Mouse (Mus musculus) hindbrain, embryonic 13.5 days (tissue): ENCODE results near the gene Padi6. TPM values are rescaled to one million over a fixed set of nuclear protein-coding genes. Genes with fewer than 3 reads are reported as not detected.

ENCODE experiments used
- ATAC-seq: fragments of 200-750 bp; cut with Nextera tagmentation; 2 replicates; pipeline ENCODE4 v1.8.0; 2017; ENCODE audit warnings: moderate TSS enrichment; ENCODE audit not compliant: low FRiP score
- H3K27ac ChIP-seq: fragments of 300-500 bp; sonication (generic); 2 replicates; pipeline ENCODE4 v1.5.1; 2015; ENCODE audit warnings: inconsistent platforms, mild to moderate bottlenecking, moderate library complexity
- H3K27me3 ChIP-seq: fragments of 300-500 bp; sonication (generic); 2 replicates; pipeline ENCODE4 v1.6.1; 2015; ENCODE audit warnings: mild to moderate bottlenecking, inconsistent platforms
- H3K36me3 ChIP-seq: fragments of 300-500 bp; sonication (generic); 2 replicates; pipeline ENCODE4 v1.6.1; 2015; ENCODE audit warnings: mild to moderate bottlenecking, inconsistent platforms
- H3K4me1 ChIP-seq: fragments of 300-500 bp; sonication (generic); replicated peaks from 2 replicates; pipeline ENCODE4 v1.6.1; 2015; ENCODE audit warnings: inconsistent platforms
- H3K4me2 ChIP-seq: fragments of 300-500 bp; sonication (generic); 2 replicates; pipeline ENCODE4 v1.6.1; 2015; ENCODE audit warnings: inconsistent platforms, mild to moderate bottlenecking, moderate library complexity
- H3K4me3 ChIP-seq: fragments of 300-500 bp; sonication (generic); 2 replicates; pipeline ENCODE4 v1.5.1; 2015; ENCODE audit warnings: mild to moderate bottlenecking, inconsistent platforms
- H3K9ac ChIP-seq: fragments of 300-500 bp; sonication (generic); 2 replicates; pipeline ENCODE4 v1.6.1; 2015; ENCODE audit warnings: mild to moderate bottlenecking, inconsistent platforms
- H3K9me3 ChIP-seq: fragments of 300-500 bp; sonication (generic); 2 replicates; pipeline ENCODE4 v1.6.1; 2016; ENCODE audit warnings: inconsistent platforms
- WGBS: fragments of 180-500 bp; shearing (Covaris S2); methylation state at CpG from one replicate; pipeline ENCODE4 v1.1.7; 2015; 5-methylcytosine and 5-hydroxymethylcytosine counted together
- polyA plus RNA-seq: library from polyadenylated mRNA; unstranded; fragments of >200 nt; fragmentation: Nextera tagmentation; extraction: Ambion mirVana; gene quantifications from 2 replicates; pipeline ENCODE4 v1.2.1, GENCODE M21; 2015

The Padi6 gene
- polyA plus RNA-seq, 1 experiment from 2014 or later = not detected

GRCm38 (mm10) chr4:140774893-140775292 is 32.5 kb upstream of the Padi6 start:
- H3K4me3 ChIP-seq = no peak overlapping the region
- H3K27me3 ChIP-seq = 0 out of 2 replicates have a peak, but pooled peaks cover 3% of the 10 kb centered on the region
- WGBS = 79% methylated on average over 9 of the region's 9 CpGs
- no peak overlapping the region for H3K27ac ChIP-seq
- no peak overlapping the region for H3K9ac ChIP-seq
- no peaks in the 10 kb centered on the region for H3K9me3 ChIP-seq
- ATAC-seq = no peak
- no peaks in the 10 kb centered on the region for H3K36me3 ChIP-seq
- no peak overlapping the region for H3K4me2 ChIP-seq
- peaks cover 5% of the 10 kb centered on the region for H3K4me1 ChIP-seq

GRCm38 (mm10) chr4:140774025-140774800 is 31.8 kb upstream of the Padi6 start, which contains the start of gene Padi4:
TSS of gene Padi4 (minus strand) at chr4:140774236.
- Histone ChIP-seq H3K27ac (no peak within 1 kb of the TSS), H3K4me1 (peaks cover 2% of the 10 kb centered on the region; the same call in 1 of the 2 replicates), H3K27me3 (0 out of 2 replicates have a peak, but pooled peaks cover 3% of the 10 kb centered on the region), H3K36me3 (no peaks in the 10 kb centered on the region), H3K9ac (no peak within 1 kb of the TSS), H3K4me2 (no peak within 1 kb of the TSS), H3K9me3 (no peaks in the 10 kb centered on the region), H3K4me3 (no peak within 1 kb of the TSS)
- WGBS = 90% methylated on average over 21 of the region's 21 CpGs
- no peak for ATAC-seq

GRCm38 (mm10) chr4:140771091-140771490 is 28.6 kb upstream of the Padi6 start:
- no peak for ATAC-seq
- H3K27me3 ChIP-seq = 0 out of 2 replicates have a peak, but pooled peaks cover 6% of the 10 kb centered on the region
- no peak overlapping the region for H3K4me3 ChIP-seq
- H3K9ac ChIP-seq = no peak overlapping the region
- no peaks in the 10 kb centered on the region for H3K9me3 ChIP-seq
- 55% methylated on average over 4 of the region's 4 CpGs for WGBS
- H3K36me3 ChIP-seq = no peaks in the 10 kb centered on the region
- no peak overlapping the region for H3K27ac ChIP-seq
- 0 out of 2 replicates have a peak, but pooled peaks cover 2% of the 10 kb centered on the region for H3K4me1 ChIP-seq
- H3K4me2 ChIP-seq = no peak overlapping the region

GRCm38 (mm10) chr4:140770433-140770832 is 28.0 kb upstream of the Padi6 start:
- 0 out of 2 replicates have a peak, but pooled peaks cover 6% of the 10 kb centered on the region for H3K27me3 ChIP-seq
- no peaks in the 10 kb centered on the region for H3K9me3 ChIP-seq
- ATAC-seq = no peak
- no peaks in the 10 kb centered on the region for H3K36me3 ChIP-seq
- no peak overlapping the region for H3K27ac ChIP-seq
- 0 out of 2 replicates have a peak, but pooled peaks cover 2% of the 10 kb centered on the region for H3K4me1 ChIP-seq
- 12% methylated on average over 13 of the region's 13 CpGs for WGBS
- no peak overlapping the region for H3K4me3 ChIP-seq
- H3K4me2 ChIP-seq = peak overlapping the region; percentile 25
- no peak overlapping the region; the same call in 1 of the 2 replicates for H3K9ac ChIP-seq

- Histone ChIP-seq H3K9ac (no peak overlapping the region), H3K4me3 (no peak overlapping the region), H3K27ac (no peak overlapping the region), H3K4me2 (no peak overlapping the region), H3K9me3 (no peaks in the 10 kb centered on the region), H3K4me1 (no peaks in the 10 kb centered on the region), H3K36me3 (no peaks in the 10 kb centered on the region), H3K27me3 (0 out of 2 replicates have a peak, but pooled peaks cover 6% of the 10 kb centered on the region)
- 78% methylated on average over 5 of the region's 5 CpGs for WGBS
- ATAC-seq = no peak
Observed at GRCm38 (mm10) chr4:140768973-140769372, 26.5 kb upstream of the Padi6 start.

GRCm38 (mm10) chr4:140765936-140766335 is 23.5 kb upstream of the Padi6 start:
- Histone ChIP-seq H3K9ac (no peak overlapping the region), H3K36me3 (no peaks in the 10 kb centered on the region)
- 83% methylated on average over 3 of the region's 3 CpGs for WGBS

GRCm38 (mm10) chr4:140763158-140763557 is 20.7 kb upstream of the Padi6 start:
- no peak for ATAC-seq
- H3K36me3 ChIP-seq = no peaks in the 10 kb centered on the region

More at GRCm38 (mm10) chr4:140765936-140766335, 23.5 kb upstream of the Padi6 start:
- Histone ChIP-seq H3K4me1 (no peaks in the 10 kb centered on the region), H3K9me3 (no peaks in the 10 kb centered on the region), H3K4me3 (no peak overlapping the region), H3K27ac (no peak overlapping the region), H3K27me3 (0 out of 2 replicates have a peak, but pooled peaks cover 3% of the 10 kb centered on the region), H3K4me2 (no peak overlapping the region)
- no peak for ATAC-seq

GRCm38 (mm10) chr4:140761601-140762000 is 19.2 kb upstream of the Padi6 start:
- Histone ChIP-seq H3K27me3 (0 out of 2 replicates have a peak, but pooled peaks cover under 1% of the 10 kb centered on the region), H3K27ac (no peak overlapping the region), H3K9ac (no peak overlapping the region), H3K4me1 (peaks cover 12% of the 10 kb centered on the region), H3K9me3 (no peaks in the 10 kb centered on the region), H3K4me2 (no peak overlapping the region), H3K4me3 (no peak overlapping the region), H3K36me3 (no peaks in the 10 kb centered on the region)
- 91% methylated on average over 7 of the region's 7 CpGs for WGBS
- no peak for ATAC-seq

More at GRCm38 (mm10) chr4:140763158-140763557, 20.7 kb upstream of the Padi6 start:
- Histone ChIP-seq H3K27ac (no peak overlapping the region), H3K27me3 (0 out of 2 replicates have a peak, but pooled peaks cover 3% of the 10 kb centered on the region), H3K4me1 (peaks cover 2% of the 10 kb centered on the region), H3K9ac (no peak overlapping the region), H3K4me2 (no peak overlapping the region), H3K9me3 (no peaks in the 10 kb centered on the region), H3K4me3 (no peak overlapping the region)
- WGBS = 14% methylated on average over 9 of the region's 9 CpGs

- no peaks in the 10 kb centered on the region for H3K36me3 ChIP-seq
- H3K27me3 ChIP-seq = no peaks in the 10 kb centered on the region
- no peak overlapping the region for H3K9ac ChIP-seq
- H3K4me3 ChIP-seq = no peak overlapping the region
- ATAC-seq = no peak
- 85% methylated on average over 3 of the region's 3 CpGs for WGBS
- H3K4me1 ChIP-seq = peaks cover 16% of the 10 kb centered on the region
- no peaks in the 10 kb centered on the region for H3K9me3 ChIP-seq
- H3K4me2 ChIP-seq = no peak overlapping the region
- no peak overlapping the region for H3K27ac ChIP-seq
Observed at GRCm38 (mm10) chr4:140755811-140756210, 13.4 kb upstream of the Padi6 start.

- Histone ChIP-seq H3K27me3 (no peaks in the 10 kb centered on the region), H3K36me3 (no peaks in the 10 kb centered on the region), H3K4me3 (no peak overlapping the region), H3K9ac (no peak overlapping the region), H3K9me3 (no peaks in the 10 kb centered on the region), H3K4me1 (peaks cover 22% of the 10 kb centered on the region), H3K4me2 (no peak overlapping the region), H3K27ac (no peak overlapping the region)
- no peak for ATAC-seq
- 71% methylated on average over 7 of the region's 7 CpGs for WGBS
Observed at GRCm38 (mm10) chr4:140753366-140753765, 10.9 kb upstream of the Padi6 start.

- no peaks in the 10 kb centered on the region for H3K9me3 ChIP-seq
- no peak overlapping the region for H3K27ac ChIP-seq
- H3K4me3 ChIP-seq = peak overlapping the region; percentile 24
- H3K4me2 ChIP-seq = peak overlapping the region; percentile 45
- no peaks in the 10 kb centered on the region for H3K36me3 ChIP-seq
- WGBS = 9% methylated on average over 19 of the region's 19 CpGs
- peaks cover 12% of the 10 kb centered on the region for H3K4me1 ChIP-seq
- no peak overlapping the region for H3K9ac ChIP-seq
- no peak for ATAC-seq
- H3K27me3 ChIP-seq = 0 out of 2 replicates have a peak, but pooled peaks cover 7% of the 10 kb centered on the region
Observed at GRCm38 (mm10) chr4:140750328-140750727, 7.9 kb upstream of the Padi6 start.

- Histone ChIP-seq H3K27me3 (0 out of 2 replicates have a peak, but pooled peaks cover 7% of the 10 kb centered on the region), H3K36me3 (no peaks in the 10 kb centered on the region), H3K4me2 (no peak overlapping the region), H3K9me3 (no peaks in the 10 kb centered on the region), H3K4me1 (peaks cover 17% of the 10 kb centered on the region), H3K9ac (no peak overlapping the region), H3K27ac (no peak overlapping the region), H3K4me3 (no peak overlapping the region)
- ATAC-seq = no peak
- WGBS = 35% methylated on average over 12 of the region's 12 CpGs
Observed at GRCm38 (mm10) chr4:140747978-140748377, 5.5 kb upstream of the Padi6 start.
